Mouse (Mus musculus): ENCODE data around the gene Slc22a6.
A peak's percentile ranks its signal among the peaks of the same experiment; 100 is the strongest.

The Slc22a6 gene

GRCm38 (mm10) chr19:8617904-8618303 is at the start of gene Slc22a6:
Slc22a6 (plus strand) TSS chr19:8618039.
- DNase-seq: no peak

DNA sequence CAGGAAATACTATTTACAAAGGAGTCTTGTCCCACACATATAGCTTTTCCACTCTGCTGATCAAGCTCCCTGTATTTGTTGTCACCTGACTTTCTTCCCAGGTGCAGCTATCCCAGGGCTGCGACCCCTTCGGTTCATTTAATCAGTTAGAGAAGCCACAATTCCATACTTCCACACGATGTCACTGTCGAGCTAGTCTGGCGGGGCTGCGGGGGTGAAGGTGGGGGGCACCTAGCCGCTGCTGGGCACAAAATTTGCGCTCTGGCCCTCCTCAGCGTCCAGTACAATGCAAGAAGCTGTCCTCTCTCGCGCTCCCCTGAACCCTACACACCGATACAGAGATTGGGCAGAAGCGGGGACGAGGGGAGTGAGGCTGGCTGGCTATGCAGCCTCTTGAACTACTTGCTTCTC is 48.4 kb upstream of the Slc22a6 start:
- DNase-seq: peak; percentile 71

DNA sequence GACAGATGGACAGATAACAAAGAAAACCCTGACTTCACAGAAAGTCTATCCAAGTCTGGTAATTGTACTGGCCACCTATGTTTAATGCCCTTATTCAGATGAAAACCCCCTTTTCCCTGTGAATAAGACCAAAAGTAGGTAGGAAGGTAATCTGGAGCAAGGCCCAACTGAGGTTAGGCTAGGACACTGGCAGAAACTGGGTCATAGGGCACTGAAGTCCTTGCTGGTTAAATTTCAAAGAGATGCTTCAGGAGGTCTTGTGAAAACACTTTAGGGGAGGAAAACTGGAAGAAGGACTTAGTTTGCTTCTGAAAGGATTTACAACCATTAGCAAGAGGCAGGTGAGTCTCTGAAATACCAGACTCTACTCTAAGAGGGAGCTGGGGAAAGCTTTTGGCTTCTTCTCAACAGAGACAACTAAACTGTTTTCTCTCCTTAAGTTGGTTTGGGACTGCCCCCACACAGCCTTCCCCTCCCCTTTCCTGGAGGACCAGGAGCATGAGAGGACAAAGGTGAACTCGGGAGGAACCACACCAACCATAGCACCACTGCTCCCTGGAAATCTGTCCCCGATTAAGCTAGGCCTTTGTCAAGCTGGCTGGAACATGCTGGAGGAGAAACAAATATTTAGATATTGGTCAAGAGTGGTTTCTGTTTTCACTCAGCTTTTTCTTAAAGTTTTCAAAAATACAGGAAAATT is 47.3 kb upstream of the Slc22a6 start:
- no peak for DNase-seq

DNA sequence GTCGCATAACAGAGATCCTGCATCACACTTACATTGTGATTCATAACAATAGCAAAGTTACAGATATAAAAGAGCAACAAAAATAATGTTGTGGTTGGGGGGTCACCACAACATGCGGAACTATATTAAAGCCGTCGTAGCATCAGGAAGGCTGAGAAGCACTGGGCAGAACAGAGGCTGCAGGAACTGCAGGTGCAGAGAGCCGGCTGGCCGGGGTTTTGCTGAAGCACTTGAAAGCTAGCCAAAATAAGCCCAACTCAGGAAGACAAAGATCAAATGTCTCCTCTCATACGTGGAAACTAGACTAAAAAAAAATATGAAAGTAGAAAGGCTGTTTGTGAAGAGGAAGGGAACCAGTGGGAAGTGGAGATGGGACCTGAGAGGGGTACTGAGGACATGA is 46.1 kb upstream of the Slc22a6 start:
- DNase-seq: no peak

DNA sequence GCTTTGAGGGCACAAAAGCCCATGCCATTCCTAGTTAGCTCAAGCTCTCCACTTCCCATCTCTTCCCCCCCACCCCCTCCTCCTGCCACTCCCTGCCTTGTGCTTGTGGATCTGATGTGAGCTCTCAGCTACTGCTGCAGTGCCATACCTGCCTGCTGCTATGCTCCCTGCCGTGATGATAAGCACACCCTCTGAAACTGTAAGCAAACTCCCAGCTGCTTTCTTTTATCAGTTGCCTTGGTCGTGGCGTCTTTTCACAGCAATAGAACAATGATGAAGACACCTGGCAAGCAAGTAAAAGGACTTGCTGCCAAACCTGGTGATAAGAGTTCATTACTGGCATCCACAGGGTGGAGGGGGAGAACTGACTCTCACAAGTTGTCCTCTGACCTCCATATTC is 45.4 kb upstream of the Slc22a6 start:
- DNase-seq: no peak

DNA sequence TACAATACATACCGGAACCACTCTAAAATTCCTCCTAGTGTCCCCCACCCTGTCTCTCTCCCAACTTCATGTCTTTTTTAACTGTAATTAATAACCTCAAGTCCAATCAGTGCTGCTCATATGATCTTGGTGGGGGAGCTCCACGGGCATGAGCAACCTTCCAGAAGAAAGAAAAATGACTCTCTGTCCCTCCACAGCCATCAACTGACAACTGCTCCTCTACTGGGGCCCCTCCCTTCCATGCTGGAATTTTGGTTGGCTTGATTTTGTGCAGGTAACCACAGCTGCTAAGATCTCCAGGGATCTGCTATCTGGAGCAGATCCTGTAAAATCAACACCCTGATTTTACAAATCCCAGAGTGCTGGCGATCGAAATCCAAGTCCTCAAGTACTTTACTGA is 40.4 kb upstream of the Slc22a6 start:
- DNase-seq: no peak

DNA sequence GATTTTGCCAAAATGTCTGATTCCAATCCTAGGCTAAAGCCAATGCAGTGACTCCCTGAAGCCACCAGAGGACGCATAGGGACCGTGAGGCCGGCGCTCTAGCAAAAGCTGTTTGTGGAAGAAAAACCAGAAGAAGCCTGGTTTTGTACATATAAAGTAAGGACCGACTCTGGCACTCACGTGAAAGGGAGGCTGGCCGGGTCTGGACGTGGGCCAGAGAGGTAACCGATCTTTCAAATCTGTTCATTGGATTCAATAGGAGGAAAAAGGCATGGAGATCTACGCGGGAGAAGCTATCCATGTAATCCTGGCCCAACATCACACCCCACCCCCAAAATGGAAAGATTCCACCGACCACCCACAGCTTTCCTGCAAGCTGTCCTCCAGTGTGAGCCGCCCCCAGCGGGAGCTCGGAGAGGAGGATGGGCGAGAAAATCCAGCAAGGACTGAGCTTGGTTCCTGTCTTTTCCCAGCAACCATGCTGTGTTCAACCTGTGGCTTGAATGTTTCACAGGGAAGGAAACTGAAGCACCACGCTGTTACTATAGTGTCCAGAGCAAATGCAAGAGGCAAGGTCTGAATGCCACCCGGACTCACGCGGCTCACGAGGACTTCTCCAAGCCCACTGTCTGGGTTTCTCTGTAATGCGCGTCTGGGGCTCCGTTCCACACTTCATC is 39.4 kb upstream of the Slc22a6 start:
- peak; percentile 84 for DNase-seq

DNA sequence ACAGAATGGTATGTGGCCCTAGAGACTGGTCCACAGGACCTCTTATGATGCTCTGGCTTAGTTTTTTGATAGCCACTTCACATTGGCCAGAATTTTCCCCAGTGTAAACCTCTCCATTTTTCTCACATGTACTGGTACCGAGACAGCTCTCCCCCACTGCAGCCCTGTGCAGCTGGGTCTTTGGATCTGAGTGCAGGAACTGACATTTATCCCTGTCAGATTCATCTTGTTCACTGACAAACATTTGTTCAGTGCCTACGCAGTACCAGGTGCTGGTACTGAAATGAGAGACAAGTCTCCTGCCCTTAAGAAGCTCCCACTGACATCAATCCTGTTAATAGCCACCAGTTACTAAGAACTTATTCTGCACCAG is 38.9 kb upstream of the Slc22a6 start:
- no peak for DNase-seq

DNA sequence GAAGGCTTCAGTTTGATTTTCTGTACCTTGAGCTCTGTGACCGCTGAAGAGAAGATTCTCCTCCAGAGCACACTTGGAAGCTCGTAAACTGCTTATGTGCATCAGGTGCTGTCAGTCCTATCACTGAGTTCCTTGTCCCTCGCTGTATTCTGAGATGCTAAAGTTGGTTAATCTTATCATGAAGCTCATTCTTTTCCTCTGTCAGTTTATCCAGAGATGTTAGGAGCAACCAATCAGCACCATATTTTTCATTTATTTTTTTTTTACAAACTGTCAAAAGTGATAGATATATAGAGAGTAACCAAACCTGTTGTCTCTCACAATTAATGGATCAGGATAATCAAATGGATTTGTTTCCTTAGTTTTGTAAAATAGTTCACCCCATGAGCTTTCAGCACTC is 32.5 kb upstream of the Slc22a6 start:
- DNase-seq: no peak

GRCm38 (mm10) chr19:8585899-8586298 is 31.9 kb upstream of the Slc22a6 start:
- DNase-seq: no peak

GRCm38 (mm10) chr19:8586350-8586749 is 31.5 kb upstream of the Slc22a6 start:
- no peak for DNase-seq

GRCm38 (mm10) chr19:8587315-8587714 is 30.5 kb upstream of the Slc22a6 start:
- no peak for DNase-seq

GRCm38 (mm10) chr19:8590954-8591353 is 26.9 kb upstream of the Slc22a6 start, which contains the start of gene Slc22a8:
Slc22a8 (plus strand) TSS chr19:8591254.
- DNase-seq: peak; percentile 24

GRCm38 (mm10) chr19:8592155-8592554 is 25.7 kb upstream of the Slc22a6 start:
- peak; percentile 27 for DNase-seq

DNA sequence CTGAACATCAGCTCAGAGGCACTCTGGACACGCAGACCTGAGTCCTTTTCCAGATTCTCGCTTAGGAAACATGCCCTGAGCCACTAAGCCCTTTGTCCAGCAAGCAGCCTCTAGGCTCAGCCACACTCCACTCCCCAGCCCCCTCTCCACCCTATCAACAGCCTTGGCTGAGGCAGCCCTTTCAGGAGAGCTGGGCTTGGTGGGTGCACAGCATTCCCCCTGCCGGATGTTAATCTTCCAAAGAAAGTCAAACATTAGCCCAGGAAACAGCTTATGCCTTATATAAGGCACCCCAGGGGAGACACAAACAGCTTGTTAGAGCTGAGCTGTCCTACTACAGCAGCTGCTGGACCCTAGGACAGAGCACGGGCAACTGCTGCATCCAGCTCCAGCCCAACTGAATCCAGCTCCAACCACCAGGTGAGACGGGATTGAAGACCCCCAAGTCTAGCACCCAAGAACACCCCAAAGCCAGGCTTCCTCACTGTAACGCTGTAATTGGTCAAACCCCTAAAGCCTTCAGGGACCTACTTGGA is 24.9 kb upstream of the Slc22a6 start:
- DNase-seq: no peak

DNA sequence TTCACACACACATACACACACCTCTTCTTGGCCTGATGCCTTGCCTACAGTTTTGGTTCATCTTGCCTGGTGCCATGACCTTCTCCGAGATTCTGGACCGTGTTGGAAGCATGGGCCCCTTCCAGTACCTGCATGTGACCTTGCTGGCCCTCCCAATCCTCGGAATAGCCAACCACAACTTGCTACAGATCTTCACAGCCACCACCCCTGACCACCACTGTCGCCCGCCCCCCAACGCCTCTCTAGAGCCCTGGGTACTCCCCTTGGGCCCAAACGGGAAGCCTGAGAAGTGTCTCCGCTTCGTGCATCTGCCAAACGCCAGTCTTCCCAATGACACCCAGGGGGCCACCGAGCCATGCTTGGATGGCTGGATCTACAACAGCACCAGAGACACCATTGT is 24.0 kb upstream of the Slc22a6 start:
- no peak for DNase-seq

DNA sequence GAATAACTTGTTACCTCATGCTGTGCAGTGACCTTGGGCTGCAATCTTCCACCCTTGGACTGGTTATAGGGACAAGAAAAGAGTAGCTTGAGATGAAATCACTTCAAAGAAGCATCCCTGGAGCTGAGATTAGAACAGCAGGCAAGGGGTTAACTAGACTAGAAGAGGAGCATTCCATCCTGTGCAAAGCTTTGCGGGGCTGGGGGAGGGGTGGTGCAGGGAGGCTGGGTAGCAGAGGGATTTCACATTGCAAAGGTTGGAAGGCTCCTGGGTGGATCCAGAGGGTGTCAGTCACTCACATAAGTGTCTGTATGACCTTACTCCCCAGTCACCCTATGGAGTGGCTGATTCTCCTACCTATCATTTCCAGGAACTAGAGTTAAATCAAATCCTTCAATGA is 23.3 kb upstream of the Slc22a6 start:
- peak; percentile 44 for DNase-seq

GRCm38 (mm10) chr19:8597269-8597668 is 20.6 kb upstream of the Slc22a6 start:
- DNase-seq: peak; percentile 90

- no peak for DNase-seq
Measured at GRCm38 (mm10) chr19:8599229-8599628, 18.6 kb upstream of the Slc22a6 start.

GRCm38 (mm10) chr19:8601922-8602321 is 15.9 kb upstream of the Slc22a6 start:
- no peak for DNase-seq

GRCm38 (mm10) chr19:8602914-8603313 is 14.9 kb upstream of the Slc22a6 start:
- no peak for DNase-seq

DNA sequence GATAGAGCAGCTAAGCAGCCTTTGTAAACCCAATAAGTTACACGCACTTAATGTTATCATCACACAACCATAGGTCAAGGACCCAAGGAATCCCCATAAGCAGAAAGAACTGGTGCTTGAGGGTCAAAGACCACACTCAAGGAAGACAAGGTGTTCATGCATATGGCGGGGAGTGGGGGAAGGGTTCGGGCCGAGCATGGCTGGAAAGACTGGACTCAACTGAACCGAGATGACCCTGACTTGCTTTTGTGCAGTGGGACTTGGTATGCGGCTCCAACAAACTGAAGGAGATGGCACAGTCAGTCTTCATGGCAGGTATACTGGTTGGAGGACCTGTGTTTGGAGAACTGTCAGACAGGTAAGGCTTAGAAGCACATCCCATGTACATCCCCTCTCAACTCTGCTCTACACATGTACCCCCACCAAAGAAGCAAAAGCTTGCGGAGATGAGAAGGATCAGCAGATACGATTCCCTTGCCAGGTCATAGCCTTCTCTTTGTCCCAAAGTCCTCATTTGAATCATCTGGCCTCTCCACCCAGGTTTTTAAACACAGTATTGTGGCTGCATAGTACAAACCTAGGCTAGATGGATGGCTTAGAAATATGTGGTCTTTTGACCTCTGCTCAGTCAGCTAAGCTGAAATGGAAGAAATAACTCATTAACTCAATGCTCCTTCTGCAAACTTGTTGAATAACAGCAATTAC is 13.2 kb upstream of the Slc22a6 start:
- no peak for DNase-seq

- DNase-seq: no peak
Measured at GRCm38 (mm10) chr19:8605241-8605558, 12.6 kb upstream of the Slc22a6 start.
